Mouse (Mus musculus) layer of hippocampus, adult 8-10 months (tissue): ENCODE results near the gene Atp2c2. TPM values are rescaled to one million over a fixed set of nuclear protein-coding genes. Genes with fewer than 3 reads are reported as not detected.

Experiments
- DNase-seq, 2 experiments: peaks; one replicate each; pipeline ENCODE4 v3.0.0; 2022; ENCODE audit warnings: low spot score in 2 of 2
- total RNA-seq, 4 experiments: library from RNA; stranded (reverse); gene quantifications; 2 replicates each; pipeline ENCODE4 v1.2.4; 2022

Atp2c2 gene
- total RNA-seq: 1 to 10 TPM; 1.9 to 2.4 (median 2.2) TPM

GRCm38 (mm10) chr8:119699549-119700134, at the start of gene Atp2c2:
TSS of gene Atp2c2 (plus strand) at chr8:119700009.
- DNase-seq: no peak

- DNase-seq: no peak
These were observed 48.5 kb upstream of the Atp2c2 start for GRCm38 (mm10) chr8:119651324-119651723.

GRCm38 (mm10) chr8:119656709-119657464, 42.9 kb upstream of the Atp2c2 start:
- DNase-seq: no peak

GRCm38 (mm10) chr8:119661081-119661480, 38.7 kb upstream of the Atp2c2 start:
- DNase-seq: no peak

GRCm38 (mm10) chr8:119661892-119662291, 37.9 kb upstream of the Atp2c2 start:
- DNase-seq: no peak

- no peak for DNase-seq
These were observed 36.4 kb upstream of the Atp2c2 start for GRCm38 (mm10) chr8:119663440-119663839.

GRCm38 (mm10) chr8:119665270-119665669, 34.5 kb upstream of the Atp2c2 start:
- DNase-seq: no peak

GRCm38 (mm10) chr8:119666219-119666951, 33.4 kb upstream of the Atp2c2 start, which contains the start of gene Wfdc1:
TSS of gene Wfdc1 (plus strand) at chr8:119666365.
- no peak for DNase-seq

GRCm38 (mm10) chr8:119668447-119668846, 31.4 kb upstream of the Atp2c2 start:
- DNase-seq: no peak

GRCm38 (mm10) chr8:119669284-119669683, 30.5 kb upstream of the Atp2c2 start:
- DNase-seq: no peak

GRCm38 (mm10) chr8:119670419-119671091, 29.3 kb upstream of the Atp2c2 start:
- no peak for DNase-seq

- DNase-seq: no peak
These were observed 25.7 kb upstream of the Atp2c2 start for GRCm38 (mm10) chr8:119673976-119674555.

- no peak for DNase-seq
These were observed 24.4 kb upstream of the Atp2c2 start for GRCm38 (mm10) chr8:119675457-119675856.

GRCm38 (mm10) chr8:119676389-119676788, 23.4 kb upstream of the Atp2c2 start:
- DNase-seq: peak; percentile 82 to 95

GRCm38 (mm10) chr8:119678138-119678843, 21.5 kb upstream of the Atp2c2 start:
- no peak for DNase-seq

- DNase-seq: no peak
These were observed 20.6 kb upstream of the Atp2c2 start for GRCm38 (mm10) chr8:119679184-119679583.

GRCm38 (mm10) chr8:119690602-119691001, 9.2 kb upstream of the Atp2c2 start:
- DNase-seq: no peak

GRCm38 (mm10) chr8:119691989-119692388, 7.8 kb upstream of the Atp2c2 start:
- no peak for DNase-seq

- no peak for DNase-seq
These were observed 5.1 kb upstream of the Atp2c2 start for GRCm38 (mm10) chr8:119694696-119695095.

- no peak for DNase-seq
These were observed 2.6 kb upstream of the Atp2c2 start for GRCm38 (mm10) chr8:119697163-119697562.

GRCm38 (mm10) chr8:119698960-119699359, 849 bp upstream of the Atp2c2 start:
- peak in 1 of 2 experiments; percentile 34 for DNase-seq
